Mouse (Mus musculus) small intestine, adult 2 months (tissue): ENCODE measurements at regions not wholly inside any gene's neighbourhood (a gene's known extent, or its start where the extent isn't known, plus 50 kb on each side); places are given as distances from the start of the nearest gene placed in this dataset.

Source experiments
- H3K27ac ChIP-seq: fragments of 200-500 bp; 2 replicates; pipeline ENCODE4 v1.5.1; 2012; ENCODE audit warnings: low read depth, low read length, control low read depth, inconsistent platforms; ENCODE audit not compliant: insufficient read depth
- H3K27me3 ChIP-seq: fragments of 200-500 bp; 2 replicates; pipeline ENCODE4 v1.6.1; 2012; ENCODE audit warnings: mild to moderate bottlenecking, moderate library complexity, low read length, inconsistent platforms; ENCODE audit not compliant: control insufficient read depth, insufficient read depth
- H3K36me3 ChIP-seq: fragments of 200-500 bp; 2 replicates; pipeline ENCODE4 v1.6.1; 2012; ENCODE audit warnings: mild to moderate bottlenecking, low read length, control low read depth, inconsistent platforms; ENCODE audit not compliant: control insufficient read depth, insufficient read depth
- H3K4me1 ChIP-seq: fragments of 200-500 bp; 2 replicates; pipeline ENCODE4 v1.6.1; 2012; ENCODE audit warnings: low read length, inconsistent platforms, mixed read lengths; ENCODE audit not compliant: control insufficient read depth, insufficient read depth, insufficient read length
- H3K4me3 ChIP-seq: fragments of 200-500 bp; 2 replicates; pipeline ENCODE4 v1.5.1; 2012; ENCODE audit warnings: low read depth, mild to moderate bottlenecking, control low read depth, inconsistent platforms, low read length, moderate library complexity
- CTCF ChIP-seq: fragments of 200-500 bp; IDR thresholded peaks from 2 replicates; pipeline ENCODE4 v1.5.1; 2012; ENCODE audit warnings: low read depth, mild to moderate bottlenecking, control low read depth, inconsistent platforms, low read length, moderate library complexity, mixed read lengths; ENCODE audit not compliant: insufficient replicate concordance, insufficient read length; ENCODE audit errors: extremely low read depth
- POLR2A ChIP-seq: fragments of 200-500 bp; IDR thresholded peaks from 2 replicates; pipeline ENCODE4 v1.6.1; 2012; ENCODE audit warnings: low read depth, mild to moderate bottlenecking, control low read depth, inconsistent platforms, low read length, moderate library complexity
- WGBS: fragments of 180-500 bp; shearing (Covaris S2); methylation state at CpG from one replicate; pipeline ENCODE4 v1.1.7; 2018; 5-methylcytosine and 5-hydroxymethylcytosine counted together

DNA sequence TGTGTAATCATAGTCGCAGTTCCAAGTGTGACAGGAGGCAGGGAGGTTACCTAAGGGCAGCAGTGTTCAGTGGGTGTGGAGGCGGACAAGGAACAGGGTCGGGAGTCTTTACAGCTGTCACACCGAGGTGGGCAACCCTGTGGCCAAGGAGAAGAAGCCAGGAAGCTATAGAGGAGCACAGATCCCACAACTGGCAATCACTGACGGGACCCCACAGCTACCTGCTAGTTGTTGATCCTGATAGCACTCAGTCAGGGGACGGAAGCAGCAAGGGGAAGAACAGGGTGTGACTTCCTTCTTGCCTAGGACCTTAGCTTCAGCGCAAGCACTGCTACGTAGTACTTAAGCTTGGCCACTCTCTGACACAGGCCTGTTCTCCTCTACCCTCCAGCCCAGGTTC, 188.2 kb downstream of the Irx2 start:
- Histone ChIP-seq H3K27ac (no peak overlapping the region), H3K36me3 (no peaks in the 10 kb centered on the region), H3K27me3 (no peaks in the 10 kb centered on the region), H3K4me1 (no peaks in the 10 kb centered on the region), H3K4me3 (no peak overlapping the region)
- TF ChIP-seq POLR2A (no peak), CTCF (no peak)
- 14% methylated on average over 8 of the region's 8 CpGs for WGBS

- no peaks in the 10 kb centered on the region for H3K36me3 ChIP-seq
- H3K4me1 ChIP-seq = no peaks in the 10 kb centered on the region
- no peak for TF ChIP-seq POLR2A
- no peak for TF ChIP-seq CTCF
- WGBS = 21% methylated on average over 2 of the region's 2 CpGs
- no peak overlapping the region for H3K4me3 ChIP-seq
- no peaks in the 10 kb centered on the region for H3K27me3 ChIP-seq
- H3K27ac ChIP-seq = no peak overlapping the region
Observed at GRCm38 (mm10) chr13:72817521-72817920, 188.9 kb downstream of the Irx2 start.

- Histone ChIP-seq H3K4me3 (no peak overlapping the region), H3K4me1 (no peaks in the 10 kb centered on the region), H3K27ac (no peak overlapping the region), H3K27me3 (no peaks in the 10 kb centered on the region), H3K36me3 (no peaks in the 10 kb centered on the region)
- TF ChIP-seq CTCF (no peak), POLR2A (no peak)
- 29% methylated on average over 6 of the region's 6 CpGs for WGBS
Observed at GRCm38 (mm10) chr13:72817930-72818329, 189.3 kb downstream of the Irx2 start.

- H3K27me3 ChIP-seq = no peaks in the 10 kb centered on the region
- no peak overlapping the region for H3K4me3 ChIP-seq
- TF ChIP-seq POLR2A (no peak), CTCF (no peak)
- H3K36me3 ChIP-seq = no peaks in the 10 kb centered on the region
- H3K4me1 ChIP-seq = no peaks in the 10 kb centered on the region
- WGBS = 40% methylated on average over 3 of the region's 3 CpGs
- no peak overlapping the region for H3K27ac ChIP-seq
Observed at GRCm38 (mm10) chr13:72826613-72827012, 198.0 kb downstream of the Irx2 start.

GRCm38 (mm10) chr13:72829331-72829730, 200.7 kb downstream of the Irx2 start:
- 32% methylated on average over 3 of the region's 3 CpGs for WGBS
- Histone ChIP-seq H3K36me3 (no peaks in the 10 kb centered on the region), H3K27ac (no peak overlapping the region), H3K4me3 (no peak overlapping the region), H3K4me1 (no peaks in the 10 kb centered on the region), H3K27me3 (no peaks in the 10 kb centered on the region)
- no peak for TF ChIP-seq CTCF
- TF ChIP-seq POLR2A = no peak

DNA sequence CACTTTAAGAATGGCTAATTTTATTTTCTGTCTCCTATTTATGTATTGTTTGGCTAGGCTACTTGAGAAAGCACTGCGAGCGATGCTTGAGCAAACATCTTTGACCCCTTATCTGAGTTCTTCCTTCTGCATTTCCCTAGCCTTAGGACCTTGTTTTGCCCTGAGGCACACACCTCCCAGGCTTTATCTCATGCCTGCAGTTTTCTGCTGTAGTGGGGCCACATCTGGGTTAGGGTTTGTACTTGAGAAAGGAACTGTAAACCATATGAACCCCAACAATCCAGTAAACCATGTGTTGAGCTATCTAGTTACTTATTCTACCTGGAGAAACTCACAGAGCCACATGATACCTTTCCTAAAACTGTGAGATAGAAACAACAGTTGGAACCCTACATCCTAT, 204.7 kb downstream of the Irx2 start:
- Histone ChIP-seq H3K4me3 (no peak overlapping the region), H3K27ac (no peak overlapping the region), H3K4me1 (no peaks in the 10 kb centered on the region), H3K36me3 (no peaks in the 10 kb centered on the region), H3K27me3 (no peaks in the 10 kb centered on the region)
- TF ChIP-seq CTCF = no peak
- no peak for TF ChIP-seq POLR2A
- WGBS = 27% methylated on average over 2 of the region's 2 CpGs

GRCm38 (mm10) chr13:72837016-72837415, 208.4 kb downstream of the Irx2 start:
- no peak for TF ChIP-seq CTCF
- TF ChIP-seq POLR2A = no peak
- WGBS = 77% methylated on average over 9 of the region's 9 CpGs
- Histone ChIP-seq H3K4me3 (no peak overlapping the region), H3K4me1 (no peaks in the 10 kb centered on the region), H3K36me3 (no peaks in the 10 kb centered on the region), H3K27ac (no peak overlapping the region), H3K27me3 (no peaks in the 10 kb centered on the region)

DNA sequence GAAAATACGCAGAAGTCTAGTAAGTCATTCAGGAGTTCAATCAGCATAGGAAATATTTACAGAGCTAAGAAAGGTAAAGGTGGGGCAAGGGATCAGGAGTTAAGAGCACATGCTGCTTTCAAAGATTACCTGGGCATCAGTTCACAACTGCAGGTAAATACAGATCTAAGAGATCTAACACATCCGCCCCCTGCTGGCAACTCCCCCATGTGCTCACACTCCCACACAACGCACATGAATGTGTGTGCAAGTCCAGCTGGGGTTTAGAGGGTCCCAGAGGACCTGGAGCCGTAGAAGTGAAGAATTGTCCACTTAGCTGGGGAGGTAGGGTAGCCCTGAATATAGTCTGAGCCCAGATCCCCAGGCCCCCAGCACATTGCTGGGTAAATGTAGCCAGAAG, 219.5 kb downstream of the Irx2 start:
- Histone ChIP-seq H3K36me3 (no peaks in the 10 kb centered on the region), H3K27ac (no peak overlapping the region), H3K4me1 (no peaks in the 10 kb centered on the region), H3K27me3 (no peaks in the 10 kb centered on the region), H3K4me3 (no peak overlapping the region)
- TF ChIP-seq CTCF = no peak
- 53% methylated on average over 4 of the region's 4 CpGs for WGBS
